Mouse (Mus musculus) frontal cortex, postnatal 36 days (tissue): ENCODE results near the gene Tbc1d22a.

Experiments used
- DNase-seq, 2 experiments: peaks; one replicate each; pipeline ENCODE4 v3.0.0; 2022; ENCODE audit warnings: low spot score in 2 of 2

Tbc1d22a gene

GRCm38 (mm10) chr15:86446064-86446463 lies 231.8 kb downstream of the Tbc1d22a start:
- no peak for DNase-seq

- no peak for DNase-seq
Measured at GRCm38 (mm10) chr15:86447251-86447650, 233.0 kb downstream of the Tbc1d22a start.

- no peak for DNase-seq
Measured at GRCm38 (mm10) chr15:86449236-86449635, 235.0 kb downstream of the Tbc1d22a start.

GRCm38 (mm10) chr15:86449794-86450193 lies 235.5 kb downstream of the Tbc1d22a start:
- DNase-seq = no peak

GRCm38 (mm10) chr15:86459413-86459812 lies 245.2 kb downstream of the Tbc1d22a start:
- DNase-seq = no peak

- no peak for DNase-seq
Measured at GRCm38 (mm10) chr15:86462636-86463035, 248.4 kb downstream of the Tbc1d22a start.

- no peak for DNase-seq
Measured at GRCm38 (mm10) chr15:86468082-86468481, 253.8 kb downstream of the Tbc1d22a start.

GRCm38 (mm10) chr15:86471136-86471535 lies 256.9 kb downstream of the Tbc1d22a start:
- peak in 1 of 2 experiments; percentile 47 for DNase-seq

GRCm38 (mm10) chr15:86473473-86473872 lies 259.2 kb downstream of the Tbc1d22a start:
- no peak for DNase-seq

GRCm38 (mm10) chr15:86474951-86475350 lies 260.7 kb downstream of the Tbc1d22a start:
- no peak for DNase-seq

GRCm38 (mm10) chr15:86476483-86476882 lies 262.2 kb downstream of the Tbc1d22a start:
- peak in 1 of 2 experiments; percentile 23 for DNase-seq

- DNase-seq = no peak
Measured at GRCm38 (mm10) chr15:86477032-86477431, 262.8 kb downstream of the Tbc1d22a start.

GRCm38 (mm10) chr15:86477471-86477992 lies 263.3 kb downstream of the Tbc1d22a start:
- DNase-seq = no peak

- no peak for DNase-seq
Measured at GRCm38 (mm10) chr15:86478685-86479502, 264.6 kb downstream of the Tbc1d22a start.

GRCm38 (mm10) chr15:86482362-86482761 lies 268.1 kb downstream of the Tbc1d22a start:
- DNase-seq = no peak

- DNase-seq = no peak
Measured at GRCm38 (mm10) chr15:86485815-86486214, 271.6 kb downstream of the Tbc1d22a start.

GRCm38 (mm10) chr15:86487359-86487758 lies 273.1 kb downstream of the Tbc1d22a start:
- peak in 1 of 2 experiments; percentile 50 for DNase-seq

GRCm38 (mm10) chr15:86491434-86492099 lies 277.3 kb downstream of the Tbc1d22a start:
- DNase-seq = no peak

GRCm38 (mm10) chr15:86492636-86493035 lies 278.4 kb downstream of the Tbc1d22a start:
- no peak for DNase-seq

GRCm38 (mm10) chr15:86496209-86496608 lies 281.9 kb downstream of the Tbc1d22a start:
- no peak for DNase-seq

- DNase-seq = no peak
Measured at GRCm38 (mm10) chr15:86496646-86497045, 282.4 kb downstream of the Tbc1d22a start.

GRCm38 (mm10) chr15:86500536-86500935 lies 286.3 kb downstream of the Tbc1d22a start:
- no peak for DNase-seq

GRCm38 (mm10) chr15:86503413-86503812 lies 289.2 kb downstream of the Tbc1d22a start:
- DNase-seq = peak in 1 of 2 experiments; percentile 17
